Mouse (Mus musculus) C2C12 (cell line): ENCODE data around the gene Nkx1-2.

Experiments used
- CTCF ChIP-seq: IDR thresholded peaks from one replicate; pipeline ENCODE4 v1.5.1; 2011; ENCODE audit not compliant: control insufficient read depth, insufficient read depth, insufficient read length
- MAX ChIP-seq: IDR thresholded peaks from one replicate; pipeline ENCODE4 v1.6.1; 2011; ENCODE audit warnings: mild to moderate bottlenecking, control low read depth

DNA sequence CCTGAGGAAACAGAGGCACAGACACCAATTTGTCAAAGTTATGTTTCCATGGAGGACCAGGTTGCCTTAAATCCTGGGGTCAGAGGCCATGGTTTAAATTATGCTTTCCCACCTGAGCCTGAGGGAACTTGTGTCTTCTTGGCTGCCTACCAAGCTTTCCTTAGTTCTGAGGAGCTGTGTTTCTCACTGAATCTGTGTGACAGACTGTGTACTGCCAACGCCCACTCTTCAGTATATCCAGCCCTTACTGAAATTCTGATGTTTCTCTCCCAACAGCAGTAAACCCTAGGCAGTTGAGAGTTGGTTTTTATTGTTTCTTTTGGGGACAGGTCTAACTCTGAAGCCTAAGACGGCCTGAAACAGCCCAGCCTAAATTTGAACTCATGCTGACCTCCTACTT lies 5.7 kb downstream of the Nkx1-2 start:
- TF ChIP-seq MAX (no peak), CTCF (no peak)
